Mouse (Mus musculus): ENCODE results near the gene Gm45785. TPM values are rescaled to one million over a fixed set of nuclear protein-coding genes. Genes with fewer than 3 reads are reported as not detected.
A peak's percentile ranks its signal among the peaks of the same experiment; 100 is the strongest.

The Gm45785 gene
- total RNA-seq, 1 experiment: 0.89 TPM

DNA sequence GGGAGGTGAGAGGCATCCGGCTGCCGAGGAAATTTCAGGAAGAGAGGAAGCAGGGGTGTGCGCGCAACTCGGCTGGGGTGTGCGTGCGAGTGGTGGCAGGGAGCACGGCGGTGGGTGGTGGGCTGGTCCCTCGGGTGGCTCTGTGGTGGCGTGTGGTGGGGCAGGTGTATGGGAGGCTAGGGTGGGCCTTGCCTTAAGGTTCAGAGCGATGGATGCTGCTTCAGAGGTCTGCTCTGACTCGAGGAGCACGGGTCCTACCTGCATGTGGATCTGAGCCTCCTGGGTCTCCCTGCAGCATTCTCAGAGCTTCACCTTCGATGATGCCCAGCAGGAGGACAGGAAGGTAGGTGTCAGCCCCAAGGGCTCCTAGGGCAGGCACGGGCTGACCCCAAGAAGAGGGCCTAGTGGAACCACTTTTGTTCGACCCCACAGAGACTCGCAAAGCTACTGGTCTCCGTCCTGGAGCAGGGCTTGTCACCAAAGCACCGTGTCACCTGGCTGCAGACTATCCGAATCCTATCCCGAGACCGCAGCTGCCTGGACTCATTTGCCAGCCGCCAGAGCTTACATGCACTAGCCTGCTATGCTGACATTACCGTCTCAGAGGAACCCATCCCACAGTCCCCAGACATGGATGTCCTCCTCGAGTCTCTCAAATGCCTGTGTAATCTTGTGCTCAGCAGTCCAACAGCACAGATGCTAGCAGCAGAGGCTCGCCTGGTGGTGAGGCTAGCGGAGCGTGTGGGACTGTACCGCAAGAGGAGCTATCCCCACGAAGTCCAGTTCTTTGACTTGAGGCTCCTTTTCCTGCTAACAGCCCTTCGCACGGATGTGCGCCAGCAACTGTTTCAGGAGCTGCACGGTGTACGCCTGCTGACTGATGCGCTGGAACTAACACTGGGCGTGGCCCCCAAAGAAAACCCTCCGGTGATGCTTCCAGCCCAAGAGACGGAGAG lies 1.7 kb upstream of the Gm45785 start, which contains the start of gene Bet1l:
Gene Bet1l (minus strand): TSS at position 28 of the 956 bp plus-strand sequence.
- in situ Hi-C loops (cut with MboI; ENCODE audit: low sequenced_read_pairs in 2 of 2, unreplicated experiment in 2 of 2): no loop called here
- Histone ChIP-seq H3K4me1 (ENCODE audit: control insufficient read depth in 2 of 2, insufficient read depth in 2 of 2, low read length in 2 of 2, poor library complexity in 1 of 2) (peaks cover 8 to 26% of the 10 kb centered on the region in 2 experiments; a peak in 2 of 4 replicates), H3K27ac (ENCODE audit: insufficient read depth, low read depth, low read length, poor library complexity, severe bottlenecking) (peak within 1 kb of the TSS; percentile 90), H3K36me3 (ENCODE audit: control insufficient read depth, insufficient read depth, low read length, poor library complexity, severe bottlenecking) (peaks cover 50% of the 10 kb centered on the region), H3K9me3 (ENCODE audit: control insufficient read depth, insufficient read depth, low read depth, low read length) (no peaks in the 10 kb centered on the region), H3K4me3 (ENCODE audit: insufficient read depth in 1 of 2, low read depth in 1 of 2, low read length in 2 of 2, poor library complexity in 1 of 2, severe bottlenecking in 1 of 2) (peak within 1 kb of the TSS; percentile 80 to 83), H3K9ac (ENCODE audit: insufficient read depth, low read depth, low read length, poor library complexity, severe bottlenecking) (peak within 1 kb of the TSS; percentile 91)
- DNase-seq (ENCODE audit: low read depth, low spot score): no peak
- TF ChIP-seq ZNF384 (IDR thresholded peaks at IDR 0.05; ENCODE audit: low read depth, low read length) (no peak), HCFC1 (IDR thresholded peaks at IDR 0.05; ENCODE audit: borderline replicate concordance, insufficient read depth, low read length) (no peak), MAFK (IDR thresholded peaks at IDR 0.05; ENCODE audit: insufficient read depth, low read depth, low read length) (no peak), CHD2 (IDR thresholded peaks at IDR 0.05; ENCODE audit: low read depth, low read length) (no peak), ZC3H11A (IDR thresholded peaks at IDR 0.05; ENCODE audit: borderline replicate concordance, low read depth, low read length) (no peak)

- Histone ChIP-seq H3K36me3 (ENCODE audit: control insufficient read depth, insufficient read depth, low read length, poor library complexity, severe bottlenecking) (peaks cover 47% of the 10 kb centered on the region), H3K27ac (ENCODE audit: insufficient read depth, low read depth, low read length, poor library complexity, severe bottlenecking) (peak within 1 kb of the TSS; percentile 90), H3K4me1 (ENCODE audit: control insufficient read depth in 2 of 2, insufficient read depth in 2 of 2, low read length in 2 of 2, poor library complexity in 1 of 2) (peaks cover 8 to 30% of the 10 kb centered on the region in 2 experiments; a peak in 2 of 4 replicates), H3K9ac (ENCODE audit: insufficient read depth, low read depth, low read length, poor library complexity, severe bottlenecking) (peak within 1 kb of the TSS; percentile 91), H3K9me3 (ENCODE audit: control insufficient read depth, insufficient read depth, low read depth, low read length) (no peaks in the 10 kb centered on the region), H3K4me3 (ENCODE audit: insufficient read depth in 1 of 2, low read depth in 1 of 2, low read length in 2 of 2, poor library complexity in 1 of 2, severe bottlenecking in 1 of 2) (peak within 1 kb of the TSS; percentile 80 to 83)
- in situ Hi-C loops (cut with MboI; ENCODE audit: low sequenced_read_pairs in 2 of 2, unreplicated experiment in 2 of 2): no loop called here
- TF ChIP-seq CHD2 (IDR thresholded peaks at IDR 0.05; ENCODE audit: low read depth, low read length) (0 out of 2 replicates have a peak, but pooled peaks have one; percentile 53), HCFC1 (IDR thresholded peaks at IDR 0.05; ENCODE audit: borderline replicate concordance, insufficient read depth, low read length) (no peak; the same call in 1 of the 2 replicates), MAFK (IDR thresholded peaks at IDR 0.05; ENCODE audit: insufficient read depth, low read depth, low read length) (no peak), ZC3H11A (IDR thresholded peaks at IDR 0.05; ENCODE audit: borderline replicate concordance, low read depth, low read length) (no peak), ZNF384 (IDR thresholded peaks at IDR 0.05; ENCODE audit: low read depth, low read length) (no peak)
- DNase-seq (ENCODE audit: low read depth, low spot score): no peak
Measured at GRCm38 (mm10) chr7:140856785-140857549, 836 bp upstream of the Gm45785 start, which contains the start of gene Ric8a. Gene Ric8a, plus strand, starts transcription at chr7:140856957.

DNA sequence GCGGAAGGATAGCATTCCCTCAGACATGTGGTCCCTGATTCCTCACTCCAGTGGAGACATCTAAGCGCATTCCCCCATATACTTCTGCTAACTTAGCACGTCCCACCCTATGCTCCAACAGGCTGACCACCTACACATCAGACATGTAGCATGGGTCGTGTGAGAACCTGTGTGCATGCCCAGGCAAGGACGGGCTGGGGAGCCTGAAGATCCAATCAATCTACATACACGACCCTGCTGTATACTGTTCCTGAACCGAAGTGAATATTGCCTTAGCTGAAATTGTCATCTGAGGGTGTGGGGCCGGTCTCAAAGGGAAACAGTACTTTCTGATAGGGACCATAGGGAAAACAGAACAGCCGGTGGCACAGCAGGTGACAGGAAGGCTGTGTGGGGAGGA lies 950 bp downstream of the Gm45785 start:
- Histone ChIP-seq H3K9me3 (ENCODE audit: control insufficient read depth, insufficient read depth, low read depth, low read length) (no peaks in the 10 kb centered on the region), H3K9ac (ENCODE audit: insufficient read depth, low read depth, low read length, poor library complexity, severe bottlenecking) (peak overlapping the region; percentile 91), H3K4me3 (ENCODE audit: insufficient read depth in 1 of 2, low read depth in 1 of 2, low read length in 2 of 2, poor library complexity in 1 of 2, severe bottlenecking in 1 of 2) (peak overlapping the region; percentile 80 to 83), H3K4me1 (ENCODE audit: control insufficient read depth in 2 of 2, insufficient read depth in 2 of 2, low read length in 2 of 2, poor library complexity in 1 of 2) (peaks cover 8 to 30% of the 10 kb centered on the region in 2 experiments; a peak in 2 of 4 replicates), H3K27ac (ENCODE audit: insufficient read depth, low read depth, low read length, poor library complexity, severe bottlenecking) (no peak overlapping the region), H3K36me3 (ENCODE audit: control insufficient read depth, insufficient read depth, low read length, poor library complexity, severe bottlenecking) (peaks cover 32% of the 10 kb centered on the region)
- in situ Hi-C loops (cut with MboI; ENCODE audit: low sequenced_read_pairs in 2 of 2, unreplicated experiment in 2 of 2): no loop called here
- no peak for DNase-seq (ENCODE audit: low read depth, low spot score)
- TF ChIP-seq CHD2 (IDR thresholded peaks at IDR 0.05; ENCODE audit: low read depth, low read length) (no peak), HCFC1 (IDR thresholded peaks at IDR 0.05; ENCODE audit: borderline replicate concordance, insufficient read depth, low read length) (no peak), ZNF384 (IDR thresholded peaks at IDR 0.05; ENCODE audit: low read depth, low read length) (no peak), MAFK (IDR thresholded peaks at IDR 0.05; ENCODE audit: insufficient read depth, low read depth, low read length) (no peak), ZC3H11A (IDR thresholded peaks at IDR 0.05; ENCODE audit: borderline replicate concordance, low read depth, low read length) (no peak)

- peak overlapping the region; percentile 91; the same call in 1 of the 2 replicates for H3K9ac ChIP-seq (ENCODE audit: insufficient read depth, low read depth, low read length, poor library complexity, severe bottlenecking)
- peak overlapping the region; percentile 80 to 83; a peak in 2 of 4 replicates for H3K4me3 ChIP-seq (ENCODE audit: insufficient read depth in 1 of 2, low read depth in 1 of 2, low read length in 2 of 2, poor library complexity in 1 of 2, severe bottlenecking in 1 of 2)
- H3K9me3 ChIP-seq (ENCODE audit: control insufficient read depth, insufficient read depth, low read depth, low read length): no peaks in the 10 kb centered on the region
- no peak for TF ChIP-seq ZC3H11A (IDR thresholded peaks at IDR 0.05; ENCODE audit: borderline replicate concordance, low read depth, low read length)
- TF ChIP-seq MAFK (IDR thresholded peaks at IDR 0.05; ENCODE audit: insufficient read depth, low read depth, low read length): no peak
- TF ChIP-seq CHD2 (IDR thresholded peaks at IDR 0.05; ENCODE audit: low read depth, low read length): no peak
- TF ChIP-seq ZNF384 (IDR thresholded peaks at IDR 0.05; ENCODE audit: low read depth, low read length): no peak
- TF ChIP-seq HCFC1 (IDR thresholded peaks at IDR 0.05; ENCODE audit: borderline replicate concordance, insufficient read depth, low read length): no peak
- H3K27ac ChIP-seq (ENCODE audit: insufficient read depth, low read depth, low read length, poor library complexity, severe bottlenecking): no peak overlapping the region
- peaks cover 8 to 28% of the 10 kb centered on the region in 2 experiments; a peak in 2 of 4 replicates for H3K4me1 ChIP-seq (ENCODE audit: control insufficient read depth in 2 of 2, insufficient read depth in 2 of 2, low read length in 2 of 2, poor library complexity in 1 of 2)
- DNase-seq (ENCODE audit: low read depth, low spot score): no peak
- in situ Hi-C loops (cut with MboI; ENCODE audit: low sequenced_read_pairs in 2 of 2, unreplicated experiment in 2 of 2): no loop called here
- H3K36me3 ChIP-seq (ENCODE audit: control insufficient read depth, insufficient read depth, low read length, poor library complexity, severe bottlenecking): peaks cover 26% of the 10 kb centered on the region
Measured at GRCm38 (mm10) chr7:140854483-140854882, 1.6 kb downstream of the Gm45785 start.

All from ES-E14 (cell line).